Comparison of ENCODE assay signal across 23 mouse cellular contexts in the genomic region with DNA sequence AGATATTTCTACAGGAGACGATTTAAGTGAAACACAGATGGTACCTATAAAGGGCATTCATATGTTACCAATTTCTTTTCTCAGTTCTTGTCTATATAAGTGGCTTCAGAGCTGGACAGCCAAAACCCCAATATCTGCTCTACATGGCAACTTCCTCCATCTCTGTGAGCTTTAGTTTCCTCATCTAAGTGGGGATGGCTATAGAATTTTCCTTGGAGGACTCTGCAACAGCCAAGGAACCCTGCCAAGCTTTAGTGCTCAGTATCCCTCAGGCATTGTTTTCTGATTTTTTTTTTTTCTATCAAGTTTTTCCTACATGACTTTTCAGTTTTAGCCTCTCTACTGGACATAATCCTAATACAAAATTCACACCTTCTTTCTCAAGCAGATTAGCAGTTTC. TPM values are rescaled to one million over a fixed set of nuclear protein-coding genes. Genes with fewer than 3 reads are reported as not detected.
DNase-seq lines count a peak whose midpoint lies in the region; TF ChIP-seq lines count a peak whose summit lies in the region.
"Had no signal": no experiment of that assay in that cellular context is flagged by ENCODE, and none has a peak within 500 bp of the region (broad histone marks: within the 10 kb centered on the region; RNA-seq: fewer than 3 reads in every experiment).

No protein-coding gene starts in this region.

- peaks cover 37% of the 10 kb centered on the region for H3K4me1 ChIP-seq in bone marrow macrophage, adult 2 months (ENCODE audit: control insufficient read depth, insufficient read depth, low read length)
- H3K4me1 ChIP-seq: embryonic facial prominence, embryonic 12.5 days; heart, embryonic 12.5 days; intestine, embryonic 15.5 days had no signal

- H3K36me3 ChIP-seq in splenic B cell, adult 2 months (ENCODE audit: control insufficient read depth, insufficient read depth, low read length, poor library complexity, severe bottlenecking), result no peaks in the 10 kb centered on the region
- H3K36me3 ChIP-seq: embryonic facial prominence, embryonic 12.5 days; embryonic facial prominence, embryonic 15.5 days; heart, embryonic 12.5 days; heart, embryonic 15.5 days; hindbrain, embryonic 10.5 days; hindbrain, embryonic 13.5 days; intestine, embryonic 15.5 days had no signal

- DNase-seq in 3T3-L1 (ENCODE audit: low read depth, low spot score) (peak; percentile 57), A20 (ENCODE audit: low read depth, low spot score) (peak; percentile 59), liver (no peak)
- peak; percentile 30 for DNase-seq in splenic B cell, adult 2 months (ENCODE audit: low read depth, low spot score)
- no peak for DNase-seq in embryo, embryonic 11 days
- DNase-seq in thymus, postnatal 36 days, result no peak
- DNase-seq: adrenal gland, postnatal 14 days; cerebellum, adult 11-12 months; cerebellum, adult 9-10 months; cerebellum, postnatal 14 days; gastrocnemius, postnatal 25 days; heart, postnatal 10 days; heart, postnatal 36 days; kidney, adult 11 months had no signal

- no peaks in the 10 kb centered on the region for H3K27me3 ChIP-seq in splenic B cell, adult 2 months (ENCODE audit: control insufficient read depth, insufficient read depth, low read length, poor library complexity, severe bottlenecking)
- H3K27me3 ChIP-seq: embryonic facial prominence, embryonic 12.5 days; embryonic facial prominence, embryonic 15.5 days; heart, embryonic 12.5 days; heart, embryonic 15.5 days; hindbrain, embryonic 13.5 days; intestine, embryonic 15.5 days; Patski had no signal

- TF ChIP-seq CTCF in bone marrow macrophage, adult 2 months (IDR thresholded peaks at IDR 0.05; ENCODE audit: low read depth, low read length), result no peak

- H3K4me3 ChIP-seq in bone marrow macrophage, adult 2 months (ENCODE audit: insufficient read depth, low read length), result no peak overlapping the region
- H3K4me3 ChIP-seq: embryonic facial prominence, embryonic 12.5 days; embryonic facial prominence, embryonic 15.5 days; heart, embryonic 12.5 days; heart, embryonic 15.5 days; hindbrain, embryonic 10.5 days; hindbrain, embryonic 13.5 days; intestine, embryonic 15.5 days had no signal

- no peak for TF ChIP-seq POLR2A in bone marrow macrophage, adult 2 months (IDR thresholded peaks at IDR 0.05; ENCODE audit: borderline replicate concordance, low read depth, low read length)

- H3K27ac ChIP-seq in bone marrow macrophage, adult 2 months (ENCODE audit: insufficient read depth, low read depth, low read length), result peak overlapping the region; percentile 63
- H3K27ac ChIP-seq: embryonic facial prominence, embryonic 12.5 days; embryonic facial prominence, embryonic 15.5 days; heart, embryonic 15.5 days; hindbrain, embryonic 10.5 days; hindbrain, embryonic 13.5 days; intestine, embryonic 15.5 days had no signal

RNA-seq across cellular contexts. Expression of gene Csgalnact2, which starts 4.5 kb away (rescaled TPM):
- polyA plus RNA-seq in bone marrow macrophage, adult 2 months (2012; ENCODE audit: insufficient read depth, insufficient read length, missing spikeins), result 47.0 and 49.9 TPM in 2 replicates

Comparison
In these comparisons a context has a peak if more than half of its experiments do, and no peak if none do; other contexts are left out.
1. DNase-seq: peak in 3T3-L1 (single experiment), A20 (single experiment) and splenic B cell, adult 2 months (single experiment); none in liver (single experiment), embryo, embryonic 11 days (single experiment) and thymus, postnatal 36 days (0 of 2).